Mouse (Mus musculus) neural tube, embryonic 11.5 days (tissue): Measurements from ENCODE around the gene Tlk2. TPM values are rescaled to one million over a fixed set of nuclear protein-coding genes. Genes with fewer than 3 reads are reported as not detected.
A peak's percentile ranks its signal among the peaks of the same experiment; 100 is the strongest.

ENCODE experiments used
- ATAC-seq: fragments of 200-750 bp; cut with Nextera tagmentation; 2 replicates; pipeline ENCODE4 v1.8.0; 2017; ENCODE audit warnings: moderate number of reproducible peaks, mild to moderate bottlenecking, moderate TSS enrichment, moderate library complexity; ENCODE audit not compliant: insufficient read depth, low FRiP score, low TSS enrichment
- DNase-seq: peaks from one replicate; pipeline ENCODE4 v3.0.0-alpha.2; 2015; ENCODE audit warnings: low spot score
- H3K27ac ChIP-seq: fragments of 300-500 bp; sonication (generic); 2 replicates; pipeline ENCODE4 v1.5.1; 2014; ENCODE audit warnings: low read depth, mild to moderate bottlenecking, low read length
- H3K27me3 ChIP-seq: fragments of 300-500 bp; sonication (generic); 2 replicates; pipeline ENCODE4 v1.6.1; 2014; ENCODE audit warnings: mild to moderate bottlenecking, low read length, mixed read lengths; ENCODE audit not compliant: control insufficient read depth, insufficient read depth
- H3K36me3 ChIP-seq: fragments of 300-500 bp; sonication (generic); 2 replicates; pipeline ENCODE4 v1.6.1; 2014; ENCODE audit warnings: mild to moderate bottlenecking, low read length, moderate library complexity, mixed read lengths; ENCODE audit not compliant: control insufficient read depth, insufficient read depth
- H3K4me1 ChIP-seq: fragments of 300-500 bp; sonication (generic); 2 replicates; pipeline ENCODE4 v1.6.1; 2014; ENCODE audit warnings: low read length, mixed read lengths; ENCODE audit not compliant: control insufficient read depth, insufficient read depth
- H3K4me2 ChIP-seq: fragments of 300-500 bp; sonication (generic); 2 replicates; pipeline ENCODE4 v1.6.1; 2014; ENCODE audit warnings: low read depth, mild to moderate bottlenecking, moderate library complexity
- H3K4me3 ChIP-seq: fragments of 300-500 bp; sonication (generic); 2 replicates; pipeline ENCODE4 v1.5.1; 2014; ENCODE audit warnings: low read depth, low read length
- H3K9ac ChIP-seq: fragments of 300-500 bp; sonication (generic); 2 replicates; pipeline ENCODE4 v1.6.1; 2014; ENCODE audit warnings: mild to moderate bottlenecking, low read length
- H3K9me3 ChIP-seq: fragments of 300-500 bp; sonication (generic); 2 replicates; pipeline ENCODE4 v1.6.1; 2016; ENCODE audit warnings: low read length; ENCODE audit not compliant: control insufficient read depth
- WGBS: fragments of 180-500 bp; shearing (Covaris S2); extraction: QIAGEN DNeasy Blood & Tissue Kit; methylation state at CpG from one replicate; pipeline ENCODE4 v1.1.7; 2014; 5-methylcytosine and 5-hydroxymethylcytosine counted together
- polyA plus RNA-seq: library from polyadenylated mRNA; unstranded; fragments of >200 nt; fragmentation: Nextera tagmentation; extraction: Ambion mirVana; gene quantifications from 2 replicates; pipeline ENCODE4 v1.2.1, GENCODE M21; 2014

The Tlk2 gene
- polyA plus RNA-seq, 1 experiment from 2014 or later: 25.9 TPM

DNA sequence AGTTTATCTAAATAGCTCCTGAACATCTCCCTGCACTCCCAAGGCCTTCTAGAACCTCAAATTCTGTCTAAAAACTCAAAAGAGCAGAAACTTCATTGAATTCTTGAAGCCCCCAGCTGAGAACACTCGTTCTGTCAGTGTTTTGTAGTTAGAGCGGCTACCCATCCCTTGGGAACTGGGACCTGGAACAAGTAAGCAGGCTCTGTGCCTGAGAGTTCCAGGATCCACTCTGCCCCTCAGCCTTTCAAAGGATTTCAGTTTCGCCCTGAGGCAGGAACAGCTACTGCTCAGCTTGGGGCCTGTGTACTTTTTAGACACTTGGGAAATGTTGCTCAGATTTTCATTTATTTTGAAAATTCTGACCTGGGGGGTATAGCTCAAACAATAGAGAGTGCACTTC lies 32.0 kb upstream of the Tlk2 start, which contains the start of gene Gm10842:
Gm10842 (plus strand) TSS at position 301 of the 400 bp plus-strand sequence.
- 71% methylated on average over 3 of the region's 3 CpGs for WGBS
- H3K9me3 ChIP-seq: no peaks in the 10 kb centered on the region
- no peaks in the 10 kb centered on the region for H3K27me3 ChIP-seq
- no peaks in the 10 kb centered on the region for H3K36me3 ChIP-seq
- no peak within 1 kb of the TSS for H3K4me3 ChIP-seq
- H3K4me2 ChIP-seq: no peak within 1 kb of the TSS
- no peak for ATAC-seq
- no peak for DNase-seq
- H3K27ac ChIP-seq: no peak within 1 kb of the TSS
- no peak within 1 kb of the TSS for H3K9ac ChIP-seq
- no peaks in the 10 kb centered on the region for H3K4me1 ChIP-seq

DNA sequence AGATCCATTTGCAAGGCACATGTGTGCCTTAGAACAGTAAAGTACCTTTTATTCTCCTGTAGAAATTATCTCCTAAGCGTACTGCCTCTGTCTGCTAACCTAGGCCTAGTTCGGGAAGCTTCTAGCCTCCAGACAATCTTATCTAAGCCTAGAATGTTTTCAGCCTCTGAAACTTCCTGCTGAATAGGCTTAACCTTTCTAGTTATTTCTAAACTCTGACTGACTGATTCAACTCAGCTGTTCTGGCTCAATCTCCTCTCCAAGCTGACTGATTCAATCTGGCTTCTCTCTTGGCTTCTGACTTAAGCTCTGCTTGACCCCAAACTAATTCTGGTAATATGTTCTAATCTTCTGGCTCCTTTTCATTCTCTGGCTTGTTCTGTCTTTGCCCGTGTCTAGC lies 29.3 kb upstream of the Tlk2 start:
- DNase-seq: no peak
- Histone ChIP-seq H3K4me2 (no peak overlapping the region), H3K9ac (no peak overlapping the region), H3K27me3 (no peaks in the 10 kb centered on the region), H3K4me1 (peaks cover 2% of the 10 kb centered on the region; the same call in 1 of the 2 replicates), H3K9me3 (no peaks in the 10 kb centered on the region), H3K4me3 (no peak overlapping the region), H3K36me3 (no peaks in the 10 kb centered on the region), H3K27ac (no peak overlapping the region)
- ATAC-seq: no peak
- 92% methylated on average over 3 of the region's 3 CpGs for WGBS

DNA sequence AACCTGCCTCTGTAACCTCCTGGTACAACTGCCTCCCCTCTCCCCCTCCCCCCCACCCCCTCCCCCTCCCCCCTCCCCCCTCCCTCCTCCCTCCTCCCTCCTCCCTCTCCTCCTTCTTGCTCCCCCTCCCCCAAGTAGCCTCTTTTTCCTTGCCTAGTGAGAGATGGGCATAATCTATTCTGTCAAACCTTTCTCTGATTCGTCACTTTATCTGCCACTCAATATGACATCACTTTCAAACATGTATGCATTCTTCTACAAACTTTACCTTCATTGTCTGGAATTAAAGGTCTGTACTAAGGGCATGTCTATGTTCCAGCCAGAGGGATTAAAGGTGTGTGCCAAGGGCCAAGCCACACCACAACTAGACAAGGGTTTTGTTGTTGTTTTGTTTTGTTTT lies 28.8 kb upstream of the Tlk2 start:
- Histone ChIP-seq H3K36me3 (no peaks in the 10 kb centered on the region), H3K4me2 (no peak overlapping the region), H3K9me3 (no peaks in the 10 kb centered on the region), H3K27me3 (no peaks in the 10 kb centered on the region), H3K4me3 (no peak overlapping the region), H3K27ac (no peak overlapping the region), H3K4me1 (peaks cover 2% of the 10 kb centered on the region; the same call in 1 of the 2 replicates), H3K9ac (no peak overlapping the region)
- ATAC-seq (no peak), DNase-seq (no peak)
- 93% methylated on average over 1 of the region's 1 CpGs for WGBS

DNA sequence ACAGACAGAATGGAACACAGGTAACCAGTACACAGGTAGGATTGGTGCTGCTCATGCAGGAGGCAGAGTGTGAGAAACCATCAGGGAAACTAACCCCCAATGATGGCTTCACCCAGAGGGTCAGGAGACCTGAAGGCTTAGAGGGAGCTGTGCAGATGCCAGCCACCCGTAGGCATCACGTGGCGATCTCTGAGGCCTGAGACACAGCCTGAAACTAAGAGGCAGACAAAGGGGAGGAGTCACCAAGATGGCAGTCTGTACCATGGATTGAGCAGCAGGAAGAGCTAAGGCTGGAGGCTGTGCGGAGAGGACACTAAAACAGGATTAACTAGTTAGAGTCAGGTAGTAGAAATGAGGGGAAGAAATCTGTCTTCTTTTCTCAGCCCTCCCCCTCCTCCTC lies 27.9 kb upstream of the Tlk2 start:
- DNase-seq (no peak), ATAC-seq (no peak)
- Histone ChIP-seq H3K27ac (no peak overlapping the region), H3K4me3 (no peak overlapping the region), H3K4me2 (no peak overlapping the region), H3K36me3 (no peaks in the 10 kb centered on the region), H3K9me3 (no peaks in the 10 kb centered on the region), H3K4me1 (peaks cover 2% of the 10 kb centered on the region; the same call in 1 of the 2 replicates), H3K9ac (no peak overlapping the region), H3K27me3 (no peaks in the 10 kb centered on the region)
- WGBS: 70% methylated on average over 4 of the region's 4 CpGs

DNA sequence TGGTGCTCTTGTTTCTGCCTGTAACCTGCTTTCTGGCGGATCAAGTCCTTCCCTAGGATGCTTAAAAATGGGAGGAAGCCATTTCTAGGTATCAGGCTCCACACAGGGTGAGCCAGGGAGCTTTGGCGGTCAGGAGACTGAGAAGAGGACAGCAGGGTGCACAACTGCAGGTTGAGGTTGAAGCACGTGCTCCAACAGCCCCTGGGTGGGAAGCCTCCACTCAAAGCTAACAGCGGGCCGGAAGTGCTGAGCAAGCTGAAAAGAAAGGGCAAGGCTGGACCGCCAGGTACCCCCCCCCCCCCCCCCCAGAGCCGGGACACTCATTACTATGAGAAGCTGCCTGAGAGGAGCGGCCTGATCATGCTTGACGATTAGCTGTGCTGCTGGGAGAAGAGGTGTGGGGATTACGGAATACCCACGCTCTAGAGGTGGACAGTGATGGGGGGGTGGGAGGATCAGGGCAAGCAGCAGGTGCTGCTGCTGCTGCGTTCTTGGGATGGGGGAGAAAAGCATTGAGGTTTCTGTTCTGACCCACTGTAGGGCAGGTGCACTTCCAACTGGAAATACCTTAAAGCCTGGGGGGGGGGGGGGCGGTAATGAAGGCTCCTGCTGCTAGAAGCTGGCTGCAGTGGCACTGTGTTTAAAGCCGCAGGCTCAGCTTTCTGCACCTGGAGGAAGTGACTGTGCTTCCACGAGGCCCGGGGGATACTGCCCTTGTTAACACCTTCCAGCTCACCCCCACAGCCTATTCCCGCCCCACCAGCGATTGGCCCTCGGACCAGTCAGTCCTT lies 27.2 kb upstream of the Tlk2 start:
- H3K4me3 ChIP-seq: no peak overlapping the region
- no peak overlapping the region for H3K4me2 ChIP-seq
- DNase-seq (no peak), ATAC-seq (no peak)
- H3K27ac ChIP-seq: no peak overlapping the region
- H3K27me3 ChIP-seq: no peaks in the 10 kb centered on the region
- no peaks in the 10 kb centered on the region for H3K36me3 ChIP-seq
- no peak overlapping the region for H3K9ac ChIP-seq
- no peaks in the 10 kb centered on the region for H3K9me3 ChIP-seq
- 30% methylated on average over 17 of the region's 19 CpGs for WGBS
- peaks cover 2% of the 10 kb centered on the region; the same call in 1 of the 2 replicates for H3K4me1 ChIP-seq

DNA sequence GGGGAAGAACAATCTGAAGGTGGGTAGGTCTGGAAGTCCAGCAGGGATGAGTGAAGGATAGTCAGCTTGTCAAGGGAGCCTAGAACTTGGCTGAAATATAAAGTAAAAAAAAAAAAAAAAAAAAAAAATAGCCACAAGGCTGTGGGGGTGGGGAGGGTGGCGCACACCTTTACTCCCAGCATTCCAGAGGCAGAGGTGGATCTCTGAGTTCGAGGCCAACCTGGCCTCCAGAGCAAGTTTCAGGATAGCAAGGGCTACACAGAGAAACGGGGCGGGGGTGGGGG lies 26.6 kb upstream of the Tlk2 start:
- WGBS: no CpG with 5 or more reads among the region's 4 CpGs
- no peak for ATAC-seq

DNA sequence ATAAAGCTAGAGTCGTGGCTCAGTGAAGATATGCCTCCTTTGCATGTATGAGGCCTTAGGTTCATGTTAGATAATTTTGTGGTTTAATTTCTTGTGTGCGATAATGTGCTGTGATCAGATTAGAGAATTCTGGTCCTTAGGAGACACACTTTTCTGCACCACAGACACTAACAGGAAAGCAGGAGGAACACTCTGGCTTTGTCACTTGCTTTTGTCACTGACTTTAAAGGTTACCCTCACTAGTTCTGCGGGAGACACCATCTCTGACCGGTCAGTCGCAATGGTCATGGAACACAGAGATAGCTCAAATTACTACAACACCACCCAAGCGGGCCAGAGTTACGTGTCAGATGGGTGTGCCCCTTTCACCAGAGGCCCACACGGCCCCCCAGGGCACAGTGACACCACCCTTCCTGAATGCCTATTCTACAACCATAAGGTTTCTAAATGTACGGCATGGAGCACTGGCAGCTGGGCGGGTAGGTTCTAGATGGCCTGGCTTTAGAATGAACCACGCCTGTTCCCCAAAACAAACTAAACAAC lies 26.2 kb upstream of the Tlk2 start:
- H3K27ac ChIP-seq: no peak overlapping the region
- H3K4me2 ChIP-seq: no peak overlapping the region
- WGBS: 77% methylated on average over 11 of the region's 11 CpGs
- H3K9ac ChIP-seq: no peak overlapping the region
- peaks cover 2% of the 10 kb centered on the region; the same call in 1 of the 2 replicates for H3K4me1 ChIP-seq
- no peaks in the 10 kb centered on the region for H3K36me3 ChIP-seq
- H3K9me3 ChIP-seq: no peaks in the 10 kb centered on the region
- no peaks in the 10 kb centered on the region for H3K27me3 ChIP-seq
- no peak for ATAC-seq
- H3K4me3 ChIP-seq: no peak overlapping the region
- DNase-seq: no peak

More for the DNA sequence above, 26.6 kb upstream of the Tlk2 start:
- H3K27me3 ChIP-seq: no peaks in the 10 kb centered on the region
- no peak overlapping the region for H3K9ac ChIP-seq
- peaks cover 2% of the 10 kb centered on the region; the same call in 1 of the 2 replicates for H3K4me1 ChIP-seq
- H3K4me2 ChIP-seq: no peak overlapping the region
- no peaks in the 10 kb centered on the region for H3K9me3 ChIP-seq
- no peaks in the 10 kb centered on the region for H3K36me3 ChIP-seq
- no peak overlapping the region for H3K4me3 ChIP-seq
- no peak overlapping the region for H3K27ac ChIP-seq
- DNase-seq: no peak

DNA sequence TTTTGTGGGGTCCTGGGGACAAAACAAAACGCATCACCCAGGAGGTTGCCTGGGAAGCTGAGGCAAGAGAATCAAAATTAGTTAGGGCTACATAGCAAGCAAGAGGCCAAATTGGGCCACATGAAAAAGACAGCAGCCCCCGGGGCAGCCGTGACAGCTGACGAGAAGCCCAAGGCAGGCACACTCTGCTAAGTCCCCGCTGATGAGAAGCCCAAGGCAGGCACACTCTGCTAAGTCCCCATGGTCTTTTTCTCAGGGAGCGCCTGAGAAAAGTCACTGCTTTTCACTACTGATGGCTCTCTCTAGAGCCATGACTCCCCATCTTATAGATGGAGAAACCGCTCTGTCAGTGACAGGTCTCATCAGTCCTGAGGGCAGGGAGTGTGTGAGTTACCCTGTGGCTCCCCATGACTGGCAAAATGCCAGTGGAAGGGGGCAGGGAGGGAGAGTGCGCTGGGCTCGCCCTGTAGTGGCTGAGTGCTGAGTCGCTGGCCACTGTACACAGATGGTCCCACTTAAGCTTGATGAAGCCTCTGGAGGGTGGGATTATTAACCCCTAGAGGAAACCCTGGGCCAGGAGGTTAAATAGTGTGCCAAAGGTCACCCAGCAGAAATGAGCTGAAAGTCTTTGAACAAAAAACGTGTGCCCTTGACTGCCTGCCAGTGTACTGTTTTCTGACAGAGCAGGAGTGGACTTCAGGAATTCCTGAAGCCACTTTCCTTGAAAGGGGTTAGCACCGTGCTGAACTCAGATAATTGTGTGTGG lies 25.4 kb upstream of the Tlk2 start:
- Histone ChIP-seq H3K27me3 (no peaks in the 10 kb centered on the region), H3K4me1 (peaks cover 2% of the 10 kb centered on the region; the same call in 1 of the 2 replicates), H3K27ac (no peak overlapping the region), H3K36me3 (no peaks in the 10 kb centered on the region), H3K9ac (no peak overlapping the region), H3K9me3 (no peaks in the 10 kb centered on the region), H3K4me3 (no peak overlapping the region), H3K4me2 (no peak overlapping the region)
- 29% methylated on average over 12 of the region's 12 CpGs for WGBS
- peak; percentile 33 for DNase-seq
- no peak for ATAC-seq
